In the genomic region with DNA sequence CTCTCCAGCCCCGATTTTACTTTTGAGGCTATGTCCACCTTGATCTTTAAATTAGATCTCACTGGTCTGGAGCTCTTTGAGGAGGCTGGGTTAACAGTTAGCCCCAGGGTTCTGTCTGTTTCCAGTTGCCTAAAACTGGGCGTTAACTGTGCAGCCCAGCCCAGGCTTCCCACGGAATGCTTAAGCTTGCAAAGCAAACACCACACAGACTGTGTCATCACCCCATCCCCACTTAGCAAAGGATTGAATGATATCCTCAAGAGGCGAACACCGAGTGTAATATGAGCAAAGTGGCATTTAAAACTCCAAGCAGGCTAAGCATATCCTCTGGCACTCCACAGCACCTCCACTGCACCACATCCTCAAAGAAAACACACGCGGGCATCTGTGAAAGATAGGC, we compare ENCODE assay signal across 21 mouse cellular contexts. TPM values are rescaled to one million over a fixed set of nuclear protein-coding genes. Genes with fewer than 3 reads are reported as not detected.
A peak's percentile ranks its signal among the peaks of the same experiment; 100 is the strongest.
DNase-seq lines count a peak whose midpoint lies in the region; ATAC-seq and TF ChIP-seq lines count a peak whose summit lies in the region.
"Had no signal": no experiment of that assay in that cellular context is flagged by ENCODE, and none has a peak within 500 bp of the region (broad histone marks: within the 10 kb centered on the region; RNA-seq: fewer than 3 reads in every experiment).

No protein-coding gene starts in this region.

- H3K36me3 ChIP-seq in lung, embryonic 16.5 days (ENCODE audit: control insufficient read depth, insufficient read depth, low read length) = no peaks in the 10 kb centered on the region
- H3K36me3 ChIP-seq: embryonic facial prominence, embryonic 13.5 days; forebrain, embryonic 15.5 days; heart, embryonic 15.5 days; hindbrain, embryonic 13.5 days had no signal

- peak; percentile 51 for DNase-seq in gastrocnemius, adult 2 months
- DNase-seq in gastrocnemius, postnatal 4 days (ENCODE audit: low spot score in 2 of 2) = no peak
- DNase-seq in lung, adult 18-20 months = no peak
- no peak for DNase-seq in layer of hippocampus, adult 2 months (ENCODE audit: low spot score in 2 of 2)
- no peak for DNase-seq in embryo, embryonic 10 days (ENCODE audit: low spot score)
- DNase-seq: adrenal gland, postnatal 10 days; cerebellum, adult 11 months; cerebellum, adult 8-10 months; cerebellum, postnatal 14 days; gastrocnemius, postnatal 25 days; heart, adult 11 months; heart, postnatal 14 days had no signal

- H3K9ac ChIP-seq in lung, embryonic 16.5 days (ENCODE audit: low read length) = no peak overlapping the region
- H3K9ac ChIP-seq: embryonic facial prominence, embryonic 13.5 days; forebrain, embryonic 15.5 days; heart, embryonic 15.5 days; hindbrain, embryonic 13.5 days had no signal

- H3K4me3 ChIP-seq in gastrocnemius, adult 2 months = no peak overlapping the region
- no peak overlapping the region for H3K4me3 ChIP-seq in lung, embryonic 16.5 days (ENCODE audit: low read length)
- no peak overlapping the region for H3K4me3 ChIP-seq in embryonic fibroblast, embryonic 13.5 days (ENCODE audit: insufficient read depth, low read length)
- no peak overlapping the region for H3K4me3 ChIP-seq in layer of hippocampus, adult 2 months
- H3K4me3 ChIP-seq: embryonic facial prominence, embryonic 13.5 days; erythroblast, embryonic 14.5 days; forebrain, embryonic 15.5 days; heart, embryonic 15.5 days; hindbrain, embryonic 13.5 days had no signal

- no peak overlapping the region for H3K4me2 ChIP-seq in lung, embryonic 16.5 days (ENCODE audit: low read depth, low read length)
- H3K4me2 ChIP-seq: embryonic facial prominence, embryonic 13.5 days; forebrain, embryonic 15.5 days; heart, embryonic 11.5 days; heart, embryonic 15.5 days; hindbrain, embryonic 13.5 days had no signal

- peak overlapping the region; percentile 53; the same call in 1 of the 2 replicates for H3K27ac ChIP-seq in gastrocnemius, adult 2 months
- H3K27ac ChIP-seq in lung, embryonic 16.5 days (ENCODE audit: low read length) = no peak overlapping the region
- peak overlapping the region; percentile 46; the same call in 1 of the 2 replicates for H3K27ac ChIP-seq in embryonic fibroblast, embryonic 13.5 days (ENCODE audit: insufficient read depth, low read length)
- H3K27ac ChIP-seq in layer of hippocampus, adult 2 months = no peak overlapping the region
- H3K27ac ChIP-seq: embryonic facial prominence, embryonic 13.5 days; forebrain, embryonic 15.5 days; heart, embryonic 15.5 days; hindbrain, embryonic 13.5 days; hindbrain, postnatal 0 days had no signal

- TF ChIP-seq CTCF in gastrocnemius, adult 2 months (IDR thresholded peaks at IDR 0.05) = no peak
- TF ChIP-seq CTCF in embryonic fibroblast, embryonic 13.5 days (IDR thresholded peaks at IDR 0.05; ENCODE audit: borderline replicate concordance, insufficient read depth, low read length) = no peak
- no peak for TF ChIP-seq CTCF in layer of hippocampus, adult 2 months (conservative IDR thresholded peaks at IDR 0.05)

- peak; percentile 17; the same call in 1 of the 2 replicates for ATAC-seq in lung, embryonic 16.5 days (ENCODE audit: low read depth)
- ATAC-seq: forebrain, embryonic 15.5 days; hindbrain, postnatal 0 days had no signal

- intact Hi-C loops in gastrocnemius, adult 2 months (cut with DNase I) = no loop called here

- no peak for TF ChIP-seq POLR2A in embryonic fibroblast, embryonic 13.5 days (IDR thresholded peaks at IDR 0.05; ENCODE audit: low read depth, low read length)

- 50% methylated on average over 7 of the region's 7 CpGs for WGBS in lung, embryonic 16.5 days

- no peaks in the 10 kb centered on the region for H3K9me3 ChIP-seq in lung, embryonic 16.5 days (ENCODE audit: control insufficient read depth, low read length)
- H3K9me3 ChIP-seq: embryonic facial prominence, embryonic 13.5 days; forebrain, embryonic 15.5 days; heart, embryonic 15.5 days; hindbrain, embryonic 13.5 days had no signal

- H3K4me1 ChIP-seq in lung, embryonic 16.5 days (replicated peaks; ENCODE audit: control insufficient read depth, insufficient read depth, low read length) = peaks cover 4% of the 10 kb centered on the region
- peaks cover 7% of the 10 kb centered on the region for H3K4me1 ChIP-seq in embryonic fibroblast, embryonic 13.5 days (ENCODE audit: control insufficient read depth, insufficient read depth, low read length)
- H3K4me1 ChIP-seq: forebrain, embryonic 15.5 days had no signal

- H3K27me3 ChIP-seq in lung, embryonic 16.5 days (ENCODE audit: control insufficient read depth, insufficient read depth, low read depth, low read length) = no peaks in the 10 kb centered on the region
- H3K27me3 ChIP-seq: embryonic facial prominence, embryonic 13.5 days; forebrain, embryonic 15.5 days; heart, embryonic 15.5 days; hindbrain, embryonic 13.5 days had no signal

RNA-seq across cellular contexts. Expression of a gene that starts 53.7 kb away (rescaled TPM):
- total RNA-seq in gastrocnemius, adult 2 months (2021) = 10 to 100 TPM in 1 of 2 experiments, 1 to 10 TPM in 1; 8.1 to 17.0 TPM
- total RNA-seq in gastrocnemius, postnatal 4 days (2021) = 10 to 100 TPM; 20.8 to 21.4 TPM
- polyA plus RNA-seq in lung, embryonic 16.5 days (2015; fragmentation: Nextera tagmentation; extraction: Ambion mirVana) = 27.0 and 29.2 TPM in 2 replicates
- polyA plus RNA-seq in embryonic fibroblast, embryonic 13.5 days (2011; ENCODE audit: insufficient read length, low read depth, missing spikeins) = 47.1 and 66.1 TPM in 2 replicates
- 10 to 100 TPM; 29.8 to 30.7 TPM for total RNA-seq in layer of hippocampus, adult 2 months (2021)

Comparison
In these comparisons a context has a peak if more than half of its experiments do, and no peak if none do; other contexts are left out.
1. H3K27ac ChIP-seq: peak in gastrocnemius, adult 2 months (single experiment) and embryonic fibroblast, embryonic 13.5 days (single experiment); none in lung, embryonic 16.5 days (single experiment) and layer of hippocampus, adult 2 months (single experiment).